Mouse (Mus musculus): ENCODE data around the gene Irgm2. TPM values are rescaled to one million over a fixed set of nuclear protein-coding genes. Genes with fewer than 3 reads are reported as not detected.
A peak's percentile ranks its signal among the peaks of the same experiment; 100 is the strongest.
"Not testable (repeated sequence)": the region's sequence is repeated elsewhere in the genome, so short reads cannot be mapped to it uniquely, and the experiment has no call there.

Gene Irgm2
- polyA plus RNA-seq, 1 experiment from 2014 or later, result 4.9 TPM

DNA sequence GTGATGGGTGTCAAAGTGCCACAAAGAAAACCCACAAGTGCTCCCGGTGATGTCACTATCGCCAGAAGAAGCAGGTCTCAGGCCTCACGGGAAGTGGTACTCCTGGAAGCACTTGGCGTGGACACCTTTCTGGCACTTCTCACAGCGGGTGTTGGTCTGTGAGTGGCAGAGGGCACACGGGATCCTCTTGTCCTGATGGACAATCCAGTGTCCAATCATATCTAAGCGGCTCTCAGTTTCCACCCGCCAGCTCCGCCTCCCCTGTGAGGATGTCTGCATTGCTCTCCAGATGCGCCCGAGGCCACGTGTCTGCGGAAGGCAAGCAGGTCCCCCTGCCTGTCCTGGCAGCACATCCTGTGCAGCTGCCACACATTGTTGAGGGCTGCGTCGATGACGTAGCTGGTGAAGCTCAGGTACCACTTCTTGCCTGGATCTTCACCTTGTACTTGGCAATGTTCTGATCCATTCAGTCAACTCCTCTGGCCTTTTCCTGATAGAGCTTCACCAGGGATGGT, 31.0 kb downstream of the Irgm2 start:
- no peak for TF ChIP-seq CTCF (IDR thresholded peaks at IDR 0.05; ENCODE audit: low read depth)
- no peak for DNase-seq (ENCODE audit: low spot score)
- Histone ChIP-seq H3K4me3 (replicated peaks; ENCODE audit: low read depth, low read length) (no peak overlapping the region), H3K27ac (no peak overlapping the region), H3K36me3 (ENCODE audit: insufficient read depth, low read length) (no peaks in the 10 kb centered on the region), H3K27me3 (ENCODE audit: insufficient read depth, low read length) (no peaks in the 10 kb centered on the region), H3K4me1 (replicated peaks; ENCODE audit: insufficient read depth, low read length) (no peaks in the 10 kb centered on the region), H3K9me3 (replicated peaks; ENCODE audit: low read length) (no peaks in the 10 kb centered on the region), H3K9ac (ENCODE audit: low read depth, low read length) (no peak overlapping the region), H3K4me2 (ENCODE audit: low read length) (no peak overlapping the region)
- WGBS, result 63% methylated on average over 16 of the region's 16 CpGs
- no peak for ATAC-seq (replicated peaks; ENCODE audit: low FRiP score, low read depth)

DNA sequence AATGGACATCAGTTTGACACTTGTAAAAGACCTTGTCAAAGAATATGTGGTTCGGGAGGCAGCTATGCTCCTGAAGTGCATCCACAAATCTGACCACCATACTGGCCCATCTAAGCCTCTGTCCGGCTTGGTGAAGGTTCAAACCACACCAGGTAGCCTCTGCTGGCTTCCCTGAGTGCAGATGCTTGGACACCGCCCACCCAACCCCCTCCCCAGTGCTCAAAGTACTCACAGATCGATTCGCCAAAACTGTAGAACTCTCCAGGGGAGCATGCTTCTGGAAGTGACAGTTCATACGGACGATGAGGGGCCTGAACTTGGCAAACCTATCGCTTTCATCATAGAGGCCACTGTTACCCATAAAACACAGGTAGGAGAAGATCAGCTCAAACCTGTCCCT, 31.7 kb downstream of the Irgm2 start:
- Histone ChIP-seq H3K9ac (ENCODE audit: low read depth, low read length) (no peak overlapping the region), H3K36me3 (ENCODE audit: insufficient read depth, low read length) (no peaks in the 10 kb centered on the region), H3K4me2 (ENCODE audit: low read length) (no peak overlapping the region), H3K4me1 (replicated peaks; ENCODE audit: insufficient read depth, low read length) (no peaks in the 10 kb centered on the region), H3K9me3 (replicated peaks; ENCODE audit: low read length) (no peaks in the 10 kb centered on the region), H3K4me3 (replicated peaks; ENCODE audit: low read depth, low read length) (no peak overlapping the region), H3K27ac (no peak overlapping the region), H3K27me3 (ENCODE audit: insufficient read depth, low read length) (no peaks in the 10 kb centered on the region)
- DNase-seq (ENCODE audit: low spot score) (no peak), ATAC-seq (replicated peaks; ENCODE audit: low FRiP score, low read depth) (no peak)
- WGBS, result 81% methylated on average over 8 of the region's 8 CpGs
- TF ChIP-seq CTCF (IDR thresholded peaks at IDR 0.05; ENCODE audit: low read depth), result no peak

DNA sequence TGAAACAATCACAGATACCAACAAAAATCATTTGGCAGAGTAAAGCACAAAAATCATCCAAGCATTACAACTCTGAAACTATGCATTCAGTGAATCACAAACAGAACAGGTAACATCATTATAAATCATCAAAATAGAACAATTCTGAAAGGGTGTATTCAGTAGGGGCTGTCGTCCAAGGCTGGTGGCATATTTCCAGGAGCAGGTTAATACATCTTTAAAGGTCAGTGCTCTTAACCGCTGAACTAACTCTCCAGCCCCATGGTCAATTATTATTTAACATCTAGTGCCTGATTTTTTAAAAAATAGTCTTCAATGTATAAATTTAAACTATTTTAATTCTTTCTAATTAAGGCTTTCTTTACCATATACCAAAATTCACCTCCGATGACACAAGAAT, 35.1 kb downstream of the Irgm2 start:
- not testable (repeated sequence) for H3K4me2 ChIP-seq (ENCODE audit: low read length); H3K9ac ChIP-seq (ENCODE audit: low read depth, low read length); H3K4me1 ChIP-seq (replicated peaks; ENCODE audit: insufficient read depth, low read length); H3K9me3 ChIP-seq (replicated peaks; ENCODE audit: low read length); H3K27ac ChIP-seq; DNase-seq (ENCODE audit: low spot score); H3K36me3 ChIP-seq (ENCODE audit: insufficient read depth, low read length); H3K4me3 ChIP-seq (replicated peaks; ENCODE audit: low read depth, low read length); ATAC-seq (replicated peaks; ENCODE audit: low FRiP score, low read depth); H3K27me3 ChIP-seq (ENCODE audit: insufficient read depth, low read length)
- 66% methylated on average over 3 of the region's 3 CpGs for WGBS

DNA sequence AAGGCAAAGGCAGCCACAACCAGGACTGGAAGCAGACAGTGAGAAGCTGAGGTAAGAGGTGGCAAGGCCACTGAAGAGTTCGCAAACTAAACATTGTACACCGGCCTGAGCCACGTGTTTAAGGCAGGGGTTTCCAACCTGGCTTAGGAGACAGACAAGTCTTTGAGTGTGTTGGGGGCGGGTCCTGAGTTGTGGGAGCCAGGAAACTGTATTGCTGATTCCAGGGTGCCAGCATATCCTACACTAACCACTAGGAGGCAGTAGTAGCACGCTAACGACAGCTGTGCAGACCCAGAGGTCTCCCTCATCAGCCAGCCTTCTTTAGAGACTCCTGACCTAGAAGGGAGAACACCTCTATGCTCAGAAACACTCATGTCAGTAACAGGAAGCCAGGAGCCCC, 35.7 kb downstream of the Irgm2 start:
- no peaks in the 10 kb centered on the region for H3K36me3 ChIP-seq (ENCODE audit: insufficient read depth, low read length)
- H3K4me1 ChIP-seq (replicated peaks; ENCODE audit: insufficient read depth, low read length), result no peaks in the 10 kb centered on the region
- TF ChIP-seq CTCF (IDR thresholded peaks at IDR 0.05; ENCODE audit: low read depth), result peak; percentile 59
- H3K4me3 ChIP-seq (replicated peaks; ENCODE audit: low read depth, low read length), result no peak overlapping the region
- H3K9ac ChIP-seq (ENCODE audit: low read depth, low read length), result no peak overlapping the region
- ATAC-seq (replicated peaks; ENCODE audit: low FRiP score, low read depth) (no peak), DNase-seq (ENCODE audit: low spot score) (no peak)
- H3K4me2 ChIP-seq (ENCODE audit: low read length), result no peak overlapping the region
- H3K9me3 ChIP-seq (replicated peaks; ENCODE audit: low read length), result no peaks in the 10 kb centered on the region
- WGBS, result 19% methylated on average over 6 of the region's 6 CpGs
- H3K27me3 ChIP-seq (ENCODE audit: insufficient read depth, low read length), result no peaks in the 10 kb centered on the region
- no peak overlapping the region for H3K27ac ChIP-seq

DNA sequence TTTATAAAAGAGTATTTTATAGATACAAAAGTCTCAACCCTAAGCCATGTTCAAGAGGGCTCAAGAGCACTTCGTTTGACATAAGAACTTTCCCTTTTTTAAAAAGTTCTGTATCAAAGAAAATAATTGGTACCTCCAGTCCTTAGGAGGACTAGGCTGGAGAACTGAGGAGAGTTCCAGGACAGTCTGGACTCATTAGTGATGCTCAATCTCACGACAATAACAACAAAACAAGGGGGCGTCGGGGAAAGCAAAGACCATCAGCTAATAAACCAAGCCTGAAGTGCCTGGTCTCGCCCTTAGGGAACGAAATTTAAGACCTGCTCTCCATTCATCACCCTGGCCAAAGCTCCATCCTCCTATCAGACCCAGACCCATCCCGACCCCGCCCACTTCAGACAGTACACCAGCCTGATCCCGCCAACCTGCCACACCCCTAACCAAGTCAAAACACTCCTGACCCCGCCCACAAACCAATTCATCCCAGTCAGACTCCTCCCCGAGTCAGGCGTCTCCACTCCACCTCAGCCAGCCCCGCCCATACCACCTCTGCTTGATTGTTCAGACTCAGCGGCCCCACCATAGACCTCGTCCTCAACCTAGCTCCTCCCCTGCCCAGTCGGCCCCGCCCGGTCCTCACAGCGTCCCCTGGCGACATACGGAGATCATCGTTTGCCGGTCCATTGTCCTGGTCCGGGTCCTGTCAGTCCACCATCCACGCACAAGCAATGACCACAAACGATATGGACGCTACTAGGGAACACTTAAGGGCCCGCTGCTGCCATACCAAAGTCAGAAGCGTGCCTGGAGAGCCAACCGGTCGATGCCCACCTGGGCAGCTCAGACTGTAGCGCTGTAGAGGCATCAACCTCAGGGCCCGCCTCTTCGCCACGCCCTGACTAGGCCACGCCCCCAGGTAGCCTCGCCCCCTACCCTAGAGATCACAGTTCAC, 39.7 kb downstream of the Irgm2 start:
- Histone ChIP-seq H3K4me2 (ENCODE audit: low read length) (peak overlapping the region; percentile 72), H3K4me1 (replicated peaks; ENCODE audit: insufficient read depth, low read length) (no peaks in the 10 kb centered on the region), H3K9me3 (replicated peaks; ENCODE audit: low read length) (no peaks in the 10 kb centered on the region), H3K27me3 (ENCODE audit: insufficient read depth, low read length) (no peaks in the 10 kb centered on the region), H3K27ac (no peak overlapping the region), H3K4me3 (replicated peaks; ENCODE audit: low read depth, low read length) (peak overlapping the region; percentile 39), H3K36me3 (ENCODE audit: insufficient read depth, low read length) (no peaks in the 10 kb centered on the region), H3K9ac (ENCODE audit: low read depth, low read length) (peak overlapping the region; percentile 42)
- WGBS, result 1% methylated on average over 37 of the region's 37 CpGs
- peak; percentile 60 for TF ChIP-seq CTCF (IDR thresholded peaks at IDR 0.05; ENCODE audit: low read depth)
- ATAC-seq (replicated peaks; ENCODE audit: low FRiP score, low read depth) (peak; percentile 98), DNase-seq (ENCODE audit: low spot score) (peak; percentile 91)

DNA sequence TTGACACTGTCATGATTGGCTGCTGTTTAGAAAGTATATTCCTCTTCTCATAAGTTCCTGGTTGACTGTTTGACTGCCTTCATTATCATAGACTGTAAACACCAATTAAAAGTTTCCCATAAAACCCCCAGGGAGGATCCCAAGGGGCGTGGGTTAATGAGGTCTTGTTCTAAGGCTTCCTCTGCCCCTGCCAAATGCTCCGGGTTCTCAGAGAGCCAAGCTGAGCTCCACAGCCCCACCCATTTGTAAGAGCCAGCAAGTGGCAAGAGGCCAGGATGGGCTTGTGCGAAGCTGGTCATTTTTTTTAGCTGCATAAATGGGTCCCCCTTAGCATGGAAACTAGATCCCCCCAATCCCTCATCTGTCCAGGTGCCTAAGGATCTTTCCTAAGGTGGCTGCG, 47.9 kb downstream of the Irgm2 start:
- TF ChIP-seq CTCF (IDR thresholded peaks at IDR 0.05; ENCODE audit: low read depth), result no peak
- no peak for DNase-seq (ENCODE audit: low spot score)
- no peak overlapping the region for H3K4me2 ChIP-seq (ENCODE audit: low read length)
- no peaks in the 10 kb centered on the region for H3K27me3 ChIP-seq (ENCODE audit: insufficient read depth, low read length)
- H3K4me1 ChIP-seq (replicated peaks; ENCODE audit: insufficient read depth, low read length), result no peaks in the 10 kb centered on the region
- WGBS, result 32% methylated on average over 4 of the region's 4 CpGs
- H3K27ac ChIP-seq, result no peak overlapping the region
- no peak for ATAC-seq (replicated peaks; ENCODE audit: low FRiP score, low read depth)
- H3K9me3 ChIP-seq (replicated peaks; ENCODE audit: low read length), result no peaks in the 10 kb centered on the region
- H3K4me3 ChIP-seq (replicated peaks; ENCODE audit: low read depth, low read length), result no peak overlapping the region
- H3K36me3 ChIP-seq (ENCODE audit: insufficient read depth, low read length), result no peaks in the 10 kb centered on the region
- H3K9ac ChIP-seq (ENCODE audit: low read depth, low read length), result no peak overlapping the region
